Mouse (Mus musculus) MEL-GATA-1-ER (cell line): ENCODE data around the gene Mospd1.

Experiments
- DNase-seq: peaks from one replicate; pipeline ENCODE4 v3.0.0-alpha.2; 2012; ENCODE audit warnings: low read depth; ENCODE audit errors: extremely low read depth

Gene Mospd1

GRCm38 (mm10) chrX:53370366-53370740 lies at the start of gene Mospd1:
Gene Mospd1, minus strand, starts transcription at chrX:53370502.
- peak; percentile 65 for DNase-seq

- DNase-seq: no peak
Measured at GRCm38 (mm10) chrX:53386362-53386761, 16.1 kb upstream of the Mospd1 start.

- DNase-seq: no peak
Measured at GRCm38 (mm10) chrX:53383122-53383521, 12.8 kb upstream of the Mospd1 start.

GRCm38 (mm10) chrX:53369534-53370365 lies 552 bp downstream of the Mospd1 start:
- peak; percentile 59 for DNase-seq

- DNase-seq: no peak
Measured at GRCm38 (mm10) chrX:53364668-53365383, 5.5 kb downstream of the Mospd1 start.

- DNase-seq: no peak
Measured at GRCm38 (mm10) chrX:53348374-53348773, 21.9 kb downstream of the Mospd1 start.

DNA sequence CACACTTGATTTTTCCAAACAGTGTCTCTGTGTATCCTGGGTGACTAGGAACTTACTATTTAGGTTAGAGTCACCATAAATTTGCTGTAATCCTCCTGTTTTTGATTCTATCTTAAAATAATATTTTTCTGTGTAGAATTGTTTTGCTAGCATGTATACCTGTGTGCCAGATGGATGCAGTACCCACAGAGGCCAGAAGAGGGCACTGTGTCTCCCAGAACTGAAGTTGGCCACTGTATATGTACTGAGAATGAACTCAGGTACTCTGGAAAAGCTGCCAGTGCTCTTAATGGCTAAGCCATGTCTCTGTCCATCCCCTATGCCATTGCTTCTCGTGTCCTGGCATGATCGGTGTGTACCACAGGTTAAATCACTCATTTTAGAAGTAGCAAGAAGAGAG lies 28.8 kb downstream of the Mospd1 start:
- peak; percentile 11 for DNase-seq

DNA sequence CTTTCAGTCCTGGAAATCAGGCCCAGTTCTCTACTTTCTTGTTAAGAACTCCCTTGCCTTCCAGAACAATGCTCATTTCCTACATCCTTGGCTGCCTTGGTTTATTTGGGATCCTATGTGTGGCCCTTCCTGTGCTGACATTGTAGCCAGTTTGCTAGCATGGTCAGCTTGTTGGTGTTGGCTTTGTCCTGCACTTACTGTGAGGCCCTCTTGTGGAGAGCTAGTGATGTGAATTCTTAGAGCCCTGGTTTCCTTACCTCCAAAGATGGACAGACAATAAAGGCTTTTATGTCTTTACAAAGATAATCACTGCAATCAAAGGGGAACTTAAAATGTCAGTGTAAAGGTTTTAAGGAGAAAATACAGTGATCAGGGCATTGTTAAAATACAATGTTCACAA lies 32.9 kb downstream of the Mospd1 start:
- no peak for DNase-seq

DNA sequence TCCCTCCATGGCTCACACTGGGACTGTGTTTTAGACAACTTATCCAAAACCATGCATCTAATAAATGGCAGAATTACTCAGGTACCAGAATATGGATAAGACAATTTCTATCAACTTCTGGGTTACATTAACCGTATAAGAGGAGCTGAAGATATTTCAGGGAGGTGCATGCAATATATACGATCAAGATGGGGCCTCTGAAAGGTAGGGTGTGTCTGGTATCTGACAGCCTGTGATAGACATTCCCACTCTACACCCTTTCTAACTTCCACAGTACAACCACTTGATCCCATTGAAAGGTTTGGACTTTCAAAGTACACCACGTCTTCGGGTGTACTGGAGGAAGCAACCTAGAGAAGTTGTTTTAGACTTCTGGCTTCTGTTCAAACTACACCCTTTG lies 39.9 kb downstream of the Mospd1 start:
- DNase-seq: no peak

- no peak for DNase-seq
Measured at GRCm38 (mm10) chrX:53321111-53321510, 49.2 kb downstream of the Mospd1 start.

DNA sequence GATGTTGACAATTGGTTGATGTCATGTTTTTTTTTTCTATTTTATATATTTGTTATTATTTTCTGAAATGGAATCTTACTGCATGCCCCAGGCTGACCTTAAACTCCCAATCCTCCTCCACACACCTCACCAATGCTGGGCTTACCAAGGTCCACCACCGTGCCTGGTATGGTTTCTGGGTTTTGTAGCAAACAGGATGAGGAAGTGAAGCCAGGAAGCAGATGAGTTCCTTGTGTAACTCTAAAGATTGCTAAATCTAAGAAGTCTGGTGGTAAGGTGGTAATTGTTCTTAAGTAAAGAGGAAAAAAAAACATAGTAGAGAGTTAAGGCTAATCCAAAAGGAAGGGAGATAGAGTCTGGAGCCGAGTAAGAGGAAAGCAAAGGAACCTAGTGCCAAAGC lies 49.7 kb downstream of the Mospd1 start:
- DNase-seq: no peak
